Mouse (Mus musculus) cerebellum, postnatal 10 days (tissue): ENCODE data around the gene Prr14l.
"Not testable (repeated sequence)": the region's sequence is repeated elsewhere in the genome, so short reads cannot be mapped to it uniquely, and the experiment has no call there.

Source experiments
- DNase-seq, 2 experiments: peaks; one replicate each; pipeline ENCODE4 v3.0.0; 2021; ENCODE audit warnings: mixed read lengths in 2 of 2

Gene Prr14l

DNA sequence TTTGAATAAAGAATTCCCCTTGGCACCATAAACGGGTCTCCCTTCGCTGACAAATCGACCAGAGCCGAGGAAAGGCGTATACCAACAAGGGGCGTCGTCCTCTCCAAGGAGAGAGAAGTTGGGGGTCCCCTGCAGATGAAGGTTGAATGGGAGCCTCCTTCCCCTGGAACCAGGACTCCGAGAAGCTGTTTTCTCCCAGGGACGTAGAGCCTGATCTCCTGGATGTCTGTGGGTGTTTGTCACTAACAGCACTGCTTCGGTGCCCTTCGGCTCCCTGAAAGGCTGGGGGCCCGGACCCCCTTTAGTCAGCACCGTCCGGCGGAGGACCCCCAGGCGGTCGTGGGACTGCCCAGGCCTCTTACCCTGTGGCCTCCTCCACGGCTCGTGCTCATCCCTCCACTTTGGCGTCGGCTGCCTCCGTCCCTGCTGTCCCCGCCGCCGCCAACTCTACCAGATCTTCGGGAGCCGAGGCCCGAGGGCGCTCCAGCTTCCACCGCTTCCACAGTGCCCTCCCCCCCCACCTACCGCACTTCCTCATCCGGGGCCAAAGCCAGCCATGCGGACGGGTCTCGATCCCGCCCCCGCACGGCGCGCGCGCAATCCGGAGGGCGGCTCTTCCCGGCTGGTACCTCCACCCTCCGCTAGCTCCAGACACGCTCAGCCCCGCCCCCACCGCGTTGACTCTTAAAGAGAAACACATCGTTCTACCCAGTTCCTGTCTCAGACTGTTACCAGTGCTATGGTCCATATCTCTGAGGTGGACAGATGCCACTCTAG is at the start of gene Prr14l:
Prr14l (minus strand) TSS at position 526 of the 777 bp plus-strand sequence.
- DNase-seq = peak; percentile 100

DNA sequence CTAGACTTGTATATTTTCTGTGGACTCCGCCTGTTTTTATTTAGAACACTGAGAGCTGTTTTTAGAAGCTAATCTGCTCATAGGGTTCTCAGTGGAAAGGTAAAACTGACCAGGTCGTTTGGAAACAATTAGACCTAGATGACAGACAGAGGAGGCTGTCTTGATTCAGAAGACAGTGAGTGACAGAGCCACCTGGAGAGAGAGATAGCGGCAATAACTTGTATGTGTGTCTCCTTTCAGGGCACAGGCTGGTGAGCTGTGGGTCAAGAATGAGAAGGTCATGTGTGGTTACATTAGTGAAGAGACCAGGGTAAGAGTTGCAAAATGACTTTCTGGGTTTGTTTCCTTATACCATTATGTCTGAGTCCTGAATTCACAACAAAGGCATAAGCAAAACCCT is 32.7 kb upstream of the Prr14l start:
- DNase-seq = no peak

DNA sequence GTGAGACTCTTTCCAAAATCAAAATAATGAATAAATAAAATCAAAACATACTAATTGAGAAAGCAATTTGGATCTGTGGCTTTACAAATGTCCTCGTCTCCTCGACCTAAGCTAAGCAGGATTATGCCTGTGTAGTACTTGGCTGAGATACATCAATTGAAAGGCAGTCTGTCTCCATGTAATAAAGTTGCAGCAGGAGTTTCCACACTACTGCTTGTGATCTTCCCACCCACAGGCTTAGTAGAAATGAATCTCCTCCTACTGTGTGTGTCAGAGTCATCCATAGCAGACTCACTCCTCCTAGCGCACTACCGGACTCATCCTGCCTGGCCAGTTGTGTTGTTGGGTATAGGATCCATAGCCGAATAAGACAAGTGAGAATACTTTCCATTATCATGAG is 18.3 kb upstream of the Prr14l start:
- DNase-seq = no peak

DNA sequence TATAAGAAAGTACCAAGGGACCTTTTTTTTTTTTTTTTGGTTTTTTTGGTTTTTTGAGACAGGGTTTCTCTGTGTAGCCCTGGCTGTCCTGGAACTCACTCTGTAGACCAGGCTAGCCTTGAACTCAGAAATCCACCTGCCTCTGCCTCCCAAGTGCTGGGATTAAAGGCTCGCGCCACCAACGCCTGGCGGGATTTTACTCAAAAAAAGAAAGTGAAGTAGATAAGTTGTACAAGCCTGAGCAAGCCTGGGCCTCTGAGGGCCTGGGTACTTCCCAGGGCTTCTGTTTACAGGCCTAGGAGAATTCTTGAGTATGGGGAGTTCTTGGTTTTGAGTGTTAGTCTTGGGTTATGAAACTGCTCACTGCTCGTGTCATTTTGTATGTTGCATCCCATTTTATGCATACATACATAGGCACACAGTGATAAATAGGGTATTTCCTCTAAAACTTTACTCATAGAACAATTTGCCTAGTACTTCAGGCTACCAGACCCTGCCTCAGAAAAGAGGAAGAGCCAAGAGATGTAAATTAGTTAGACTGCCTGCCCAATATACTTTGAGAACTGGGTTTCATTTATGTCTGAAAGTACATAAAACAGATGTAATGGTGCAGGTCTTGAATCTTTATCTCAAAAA is 15.5 kb upstream of the Prr14l start:
- DNase-seq = no peak

DNA sequence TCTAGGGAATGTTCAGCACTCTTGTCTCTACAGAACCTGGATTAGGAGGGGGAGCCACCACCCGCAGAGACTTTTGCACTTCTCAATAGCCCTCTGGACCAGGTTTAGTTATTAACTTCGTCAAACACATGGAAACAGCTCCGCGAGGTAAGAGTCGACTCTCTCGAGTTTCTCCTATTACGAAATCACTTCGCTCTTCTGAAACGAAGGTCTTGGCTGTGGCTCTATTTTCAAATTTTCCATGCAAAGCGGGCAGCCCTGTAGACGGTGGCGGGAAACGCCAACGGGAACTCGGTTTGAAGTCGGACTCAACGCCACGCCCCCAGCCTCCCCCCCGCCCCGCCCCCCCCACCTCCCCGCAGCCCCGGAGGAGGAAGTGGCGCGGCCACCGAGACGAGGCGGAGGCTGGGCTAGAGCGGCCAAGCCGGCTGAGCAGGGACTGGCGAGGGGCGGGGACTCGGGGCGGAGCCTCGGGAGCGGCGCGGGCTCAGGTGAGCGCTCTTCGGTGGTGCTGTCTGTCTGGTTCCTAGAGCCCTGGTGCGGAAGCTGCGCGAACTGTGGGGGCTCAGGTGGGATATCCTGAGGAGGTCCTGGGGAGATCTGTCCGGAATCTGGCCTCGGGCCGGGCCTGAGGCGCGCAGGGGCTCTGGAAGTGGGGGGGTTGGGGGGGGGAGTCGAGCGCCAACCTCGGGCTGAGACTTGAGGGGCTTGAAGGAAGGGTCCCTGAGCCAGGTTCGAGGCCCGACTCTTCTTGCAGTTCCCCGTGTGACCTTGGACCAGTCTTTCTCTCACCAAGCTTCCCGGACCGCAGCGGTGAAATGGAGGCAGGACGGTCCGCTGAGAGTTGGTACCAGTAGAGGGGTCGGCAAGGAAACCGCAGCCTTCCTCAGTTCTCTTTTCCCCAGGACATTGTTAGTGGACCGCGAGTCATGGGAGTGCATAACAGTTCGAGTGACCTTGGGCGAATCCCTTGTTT is 9.5 kb upstream of the Prr14l start, which contains the start of gene Depdc5:
Depdc5 (plus strand) TSS at position 449 of the 976 bp plus-strand sequence.
- DNase-seq = peak; percentile 95 to 97

DNA sequence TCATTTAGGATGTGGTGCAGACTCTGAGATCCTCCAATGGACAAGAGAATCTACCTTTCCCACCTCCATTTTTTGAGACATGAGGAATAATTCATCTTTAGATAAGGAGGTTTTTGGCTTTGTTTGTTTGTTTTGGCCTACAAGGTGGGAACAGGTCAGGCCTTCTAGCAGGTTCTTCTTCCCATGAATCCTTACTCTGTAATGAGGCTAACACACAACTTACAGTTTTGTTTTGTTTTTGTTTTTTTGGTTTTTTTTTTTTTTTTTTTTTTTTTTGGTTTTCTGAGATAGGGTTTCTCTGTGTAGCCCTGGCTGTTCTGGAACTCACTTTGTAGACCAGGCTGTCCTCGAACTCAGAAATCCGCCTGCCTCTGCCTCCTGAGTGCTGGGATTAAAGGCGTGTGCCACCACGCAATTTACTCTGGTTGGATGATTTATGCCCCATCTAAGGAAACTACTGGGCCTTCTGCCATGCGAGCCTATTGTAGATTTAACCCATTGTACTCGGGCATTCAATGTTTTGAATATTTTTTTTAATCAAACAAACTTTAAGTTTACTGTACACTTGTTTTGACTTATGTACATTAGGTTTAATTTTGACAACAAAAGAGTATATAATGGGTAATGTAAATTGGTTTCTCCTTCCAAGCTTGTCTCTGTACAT is 8.5 kb upstream of the Prr14l start:
- peak in 1 of 2 experiments; percentile 18 for DNase-seq

DNA sequence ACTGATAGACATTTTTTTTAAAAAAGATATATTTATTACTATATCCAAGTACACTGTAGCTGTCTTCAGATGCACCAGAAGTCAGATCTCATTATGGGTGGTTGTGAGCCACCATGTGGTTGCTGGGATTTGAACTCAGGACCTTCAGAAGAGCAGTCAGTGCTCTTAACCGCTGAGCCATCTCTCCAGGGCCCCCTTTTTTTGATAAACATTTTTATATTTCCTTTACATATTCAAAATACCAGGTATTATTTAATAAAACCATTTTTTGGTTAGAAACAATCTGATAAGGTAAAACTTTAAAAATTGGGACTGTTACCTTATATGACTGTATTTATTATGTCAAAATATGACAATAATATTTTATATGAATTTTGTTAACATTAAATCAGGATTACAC is 7.0 kb upstream of the Prr14l start:
- no peak for DNase-seq

DNA sequence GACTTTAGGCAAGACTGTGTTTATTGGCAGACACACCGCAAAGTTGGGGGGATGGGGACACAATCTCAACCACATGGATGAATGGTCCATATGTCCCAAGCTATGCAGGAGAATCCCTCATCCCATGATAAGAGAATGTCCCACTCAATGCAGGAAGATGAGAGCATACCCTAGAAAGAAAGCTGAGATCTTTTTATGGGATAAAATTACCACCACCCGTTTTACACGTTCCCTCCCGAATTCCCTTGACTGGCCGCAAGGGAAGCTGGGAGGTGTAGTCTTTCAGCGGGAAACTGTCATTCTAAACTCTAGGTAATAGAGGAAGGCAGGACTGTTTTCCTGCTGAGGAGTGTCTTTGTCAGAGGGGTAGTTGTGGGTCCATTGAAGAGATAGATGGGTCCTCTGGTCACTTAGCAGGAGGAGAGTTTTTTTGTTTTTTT is 3.7 kb upstream of the Prr14l start:
- DNase-seq = peak; percentile 68 to 74

DNA sequence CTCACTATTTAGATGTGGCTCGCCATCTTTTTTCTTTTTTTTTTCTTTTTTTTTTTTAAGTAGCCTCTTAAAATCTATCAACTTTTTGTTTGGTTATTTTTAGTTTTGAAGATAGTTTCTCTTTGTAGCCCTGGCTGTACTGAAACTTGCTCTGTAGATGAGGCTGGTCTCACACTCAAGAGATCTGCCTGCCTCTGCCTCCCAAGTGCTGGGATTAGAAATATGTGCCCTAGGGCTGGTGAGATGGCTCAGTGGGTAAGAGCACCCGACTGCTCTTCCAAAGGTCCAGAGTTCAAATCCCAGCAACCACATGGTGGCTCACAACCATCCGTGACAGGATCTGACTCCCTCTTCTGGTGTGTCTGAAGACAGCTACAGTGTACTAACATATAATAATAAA is 1.2 kb upstream of the Prr14l start:
- DNase-seq = not testable (repeated sequence)

DNA sequence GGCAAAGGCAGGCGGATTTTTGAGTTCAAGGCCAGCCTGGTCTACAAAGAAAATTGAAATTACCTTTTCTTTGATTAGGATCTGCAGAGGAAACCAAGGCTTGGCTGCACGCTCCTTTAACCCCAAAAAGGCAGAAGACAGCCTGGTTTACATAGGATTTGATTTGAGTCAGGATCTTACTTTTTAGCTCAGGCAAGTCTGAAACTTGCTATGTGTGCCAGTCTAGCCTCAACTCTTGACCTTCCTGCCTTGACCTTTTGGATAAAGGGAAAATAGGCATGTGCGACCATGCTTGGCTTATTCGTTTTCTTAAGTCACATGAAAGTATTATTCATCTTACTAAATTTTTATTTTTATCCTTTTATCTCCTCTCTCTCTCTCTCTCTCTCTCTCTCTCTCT is 762 bp upstream of the Prr14l start:
- DNase-seq = no peak

DNA sequence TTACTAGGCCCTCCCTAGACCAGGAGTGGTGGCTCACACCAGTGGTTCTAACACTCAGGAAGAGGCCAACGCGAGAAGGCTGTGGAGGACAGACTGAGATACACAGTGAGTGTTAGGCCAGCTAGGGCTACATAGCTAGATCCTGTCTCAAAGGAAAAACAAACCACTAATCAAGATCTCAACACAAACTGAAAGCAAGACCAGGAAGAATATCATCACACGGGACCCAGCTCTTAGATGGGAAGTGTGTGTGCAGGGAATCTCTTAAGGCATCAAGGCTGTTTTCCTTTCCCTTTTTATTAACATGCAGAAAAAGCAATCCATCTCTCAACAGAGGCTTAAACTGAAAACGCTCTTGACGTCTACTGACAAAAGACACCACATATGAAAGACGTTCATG is 2.0 kb downstream of the Prr14l start:
- no peak for DNase-seq

DNA sequence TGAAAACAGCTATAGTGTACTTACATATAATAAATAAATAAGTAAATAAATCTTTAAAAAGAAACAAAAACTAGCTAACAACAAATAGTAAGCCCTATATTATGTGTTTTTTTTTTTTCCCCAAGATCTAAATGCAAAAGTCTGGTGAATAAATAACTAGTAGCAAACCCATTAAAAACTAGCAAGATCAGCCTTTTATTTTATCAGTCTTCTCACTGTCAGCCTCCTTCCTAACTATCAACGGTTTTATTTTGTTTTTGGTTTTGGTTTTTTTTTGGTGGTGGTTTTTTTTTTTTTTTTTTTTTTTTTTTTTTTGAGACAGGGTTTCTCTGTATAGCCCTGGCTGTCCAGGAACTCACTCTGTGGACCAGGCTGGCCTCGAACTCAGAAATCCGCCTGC is 4.5 kb downstream of the Prr14l start:
- not testable (repeated sequence) for DNase-seq

DNA sequence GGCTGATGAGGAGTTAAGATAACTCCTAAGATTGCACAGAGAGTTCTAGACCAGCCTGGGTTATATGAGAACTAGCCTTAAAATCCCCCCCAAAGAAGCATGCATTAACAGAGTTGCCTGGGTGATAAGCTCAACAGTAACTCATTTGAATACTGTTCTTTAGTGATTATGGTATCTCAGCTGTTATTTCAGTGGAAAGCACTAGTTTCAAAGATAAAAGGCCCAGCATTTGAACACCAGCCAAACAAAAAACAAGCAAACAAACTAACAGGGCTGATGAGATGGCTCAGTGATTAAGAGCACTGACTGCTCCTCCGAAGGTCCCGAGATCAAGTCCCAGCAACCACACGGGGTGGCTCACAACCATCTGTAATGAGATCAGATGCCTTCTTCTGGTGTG is 4.9 kb downstream of the Prr14l start:
- no peak for DNase-seq

DNA sequence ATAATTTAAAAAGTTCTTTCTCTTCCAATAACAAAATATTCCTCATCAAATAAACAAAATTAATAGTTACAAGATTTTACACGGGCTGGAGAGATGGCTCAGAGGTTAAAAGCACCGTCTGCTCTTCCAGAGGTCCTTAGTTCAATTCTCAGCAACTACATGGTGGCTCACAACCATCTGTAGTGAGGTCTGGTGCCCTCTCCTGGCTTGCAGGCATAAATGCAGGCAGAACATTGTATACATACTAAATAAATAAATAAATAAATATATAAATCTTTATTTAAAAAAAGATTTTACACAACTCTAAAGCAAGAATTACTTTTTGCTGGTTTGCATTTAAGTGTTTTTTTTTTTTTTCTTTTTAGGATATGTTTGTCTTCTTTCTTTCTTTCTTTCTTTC is 14.0 kb downstream of the Prr14l start:
- DNase-seq = no peak

DNA sequence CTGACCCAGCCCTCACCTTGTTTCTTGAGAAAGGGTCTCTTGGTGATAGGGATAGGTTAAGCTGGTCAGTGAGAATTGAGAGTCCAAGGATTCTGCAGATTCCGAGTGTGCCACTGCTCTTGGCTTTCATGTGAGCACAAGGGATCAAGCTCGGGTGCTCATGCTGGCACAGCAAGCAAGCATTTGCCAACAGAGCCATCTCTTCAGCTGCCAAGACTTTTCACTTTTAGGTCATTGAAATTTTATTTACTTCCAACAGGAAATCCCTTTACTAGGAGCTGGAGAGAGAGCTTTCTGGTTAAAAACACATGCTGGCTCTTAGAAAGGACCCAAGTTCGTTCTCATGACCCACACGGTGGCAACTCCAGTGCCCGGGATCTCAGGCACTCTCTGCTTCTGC is 17.1 kb downstream of the Prr14l start:
- DNase-seq = no peak

DNA sequence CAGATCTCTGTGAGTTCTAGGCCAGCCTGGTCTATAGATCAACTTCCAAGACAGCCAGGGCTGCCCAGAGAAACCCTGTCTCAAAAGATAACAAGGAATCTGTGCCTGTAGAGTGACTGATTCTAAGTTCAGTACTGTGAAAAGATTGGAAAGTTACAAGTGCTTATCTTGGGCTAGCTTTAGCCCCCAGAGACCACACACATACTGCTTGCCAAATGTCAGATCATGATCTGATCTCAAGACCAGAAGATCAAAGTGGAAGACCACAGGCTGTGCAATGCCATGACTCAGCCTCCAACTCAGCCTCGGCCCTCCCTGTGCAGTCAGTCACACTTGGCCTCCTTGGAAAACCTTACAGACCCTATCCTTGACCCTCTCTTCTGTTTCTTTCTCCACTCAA is 19.6 kb downstream of the Prr14l start:
- no peak for DNase-seq

DNA sequence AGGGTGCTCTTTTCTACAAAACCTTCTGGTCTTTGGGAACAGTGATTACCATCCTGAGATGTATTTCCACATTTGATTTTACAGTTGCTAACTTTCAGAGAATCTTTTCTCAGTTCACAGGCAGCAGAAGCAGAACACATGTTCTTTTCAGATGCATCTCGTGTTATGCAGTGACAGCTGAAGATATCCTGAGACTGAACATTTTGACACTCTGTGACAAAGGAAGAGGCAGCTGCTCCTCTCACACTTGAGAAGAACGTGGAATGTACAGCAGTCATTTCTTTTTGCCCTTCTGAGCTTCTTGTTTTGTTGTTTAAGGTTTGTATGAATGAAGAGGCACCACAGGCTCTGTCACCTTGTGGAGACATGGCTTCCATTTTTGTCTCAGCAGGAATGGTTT is 24.0 kb downstream of the Prr14l start:
- DNase-seq = no peak

DNA sequence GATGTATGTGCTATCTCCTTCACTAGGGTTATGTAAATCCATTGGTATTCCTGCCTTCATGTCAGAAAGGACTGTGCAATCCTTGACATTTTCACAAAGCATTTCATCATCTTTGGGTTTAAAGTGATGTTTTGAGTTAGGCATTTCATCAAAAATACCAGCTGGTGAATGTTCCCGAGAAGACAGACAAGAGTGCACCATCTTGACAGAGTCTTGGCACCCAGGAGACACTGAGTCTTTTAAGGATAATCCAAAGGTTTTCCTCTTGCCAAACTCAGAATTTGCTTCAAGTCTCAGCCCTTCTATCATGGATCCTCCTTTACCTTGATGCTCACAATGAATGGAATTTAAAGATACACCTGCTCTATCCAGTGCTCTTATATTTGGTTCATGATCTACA is 25.3 kb downstream of the Prr14l start:
- not testable (repeated sequence) for DNase-seq

DNA sequence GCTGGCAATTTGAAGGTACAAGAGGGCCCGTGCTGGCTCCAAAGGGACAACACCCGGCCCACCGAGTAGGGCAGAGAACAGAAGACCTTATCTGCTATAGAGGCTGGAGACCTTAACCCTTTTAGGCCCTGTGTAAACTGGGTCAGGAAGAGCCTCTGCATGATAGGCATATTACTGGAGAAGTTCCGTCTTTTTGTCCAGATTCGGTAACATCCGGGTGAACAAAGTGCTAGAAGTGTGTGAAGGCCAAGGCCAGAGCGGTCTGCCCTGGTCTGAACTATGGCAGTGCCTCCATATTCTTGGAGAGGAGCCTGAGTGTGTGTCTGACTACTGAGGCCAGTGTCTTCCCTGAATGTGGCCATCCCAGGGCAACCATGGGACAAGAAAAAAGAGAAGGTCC is 27.0 kb downstream of the Prr14l start, which contains the start of gene Gm20671:
Gm20671 (minus strand) TSS at position 101 of the 400 bp plus-strand sequence.
- no peak for DNase-seq

DNA sequence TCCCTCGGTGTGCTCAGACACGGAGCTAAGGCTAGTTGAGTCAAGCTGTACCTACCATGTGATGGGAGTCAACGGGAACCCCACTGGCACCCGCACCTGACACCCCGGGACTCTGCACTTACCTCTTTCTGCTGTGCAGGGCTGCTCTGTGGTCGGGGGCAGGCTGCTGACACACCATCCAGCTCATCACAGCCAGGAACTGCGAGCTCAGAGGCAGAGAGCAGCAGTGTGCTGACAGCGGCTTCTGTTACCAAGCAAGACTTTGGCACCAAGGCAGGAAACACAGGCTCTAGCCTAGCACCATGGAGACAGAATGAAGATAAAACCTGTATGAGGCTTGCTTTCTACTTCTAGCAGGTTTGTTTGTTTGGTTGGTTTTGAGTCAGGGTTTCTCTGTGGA is 33.6 kb downstream of the Prr14l start:
- no peak for DNase-seq

DNA sequence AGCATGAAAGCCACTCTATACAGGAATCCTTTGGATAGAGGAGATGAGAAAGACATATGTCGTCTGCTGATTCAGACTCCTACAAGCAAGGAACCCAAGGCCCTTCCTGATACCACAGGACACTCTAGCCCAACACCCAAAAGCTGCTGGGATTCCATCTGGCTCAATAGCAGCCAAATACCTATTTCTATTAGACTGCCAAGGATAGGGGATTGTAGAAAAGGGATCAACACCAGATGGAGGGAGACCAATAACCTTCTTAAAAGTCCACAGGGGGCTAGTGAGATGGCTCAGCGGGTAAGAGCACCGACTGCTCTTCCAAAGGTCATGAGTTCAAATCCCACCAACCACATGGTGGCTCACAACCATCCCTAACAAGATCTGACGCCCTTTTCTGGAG is 38.7 kb downstream of the Prr14l start:
- DNase-seq = peak; percentile 25 to 28

DNA sequence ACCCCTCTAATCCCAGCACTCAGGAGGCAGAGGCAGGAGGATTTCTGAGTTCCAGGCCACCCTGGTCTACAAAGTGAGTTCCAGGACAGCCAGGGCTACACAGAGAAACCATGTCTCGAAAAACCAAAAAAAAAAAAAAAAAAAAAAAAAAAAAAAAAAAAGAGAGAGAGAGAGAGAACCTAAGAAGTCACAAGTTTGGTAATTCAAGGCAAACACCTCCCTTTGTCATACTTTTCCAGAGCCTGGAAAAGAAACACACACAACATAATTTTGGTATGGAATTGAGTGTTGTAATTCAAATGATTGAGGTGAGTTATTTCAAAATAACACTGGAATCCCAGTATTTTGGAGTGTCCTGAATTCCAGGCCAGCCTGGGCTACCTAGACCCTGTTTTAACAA is 67.6 kb downstream of the Prr14l start:
- not testable (repeated sequence) for DNase-seq
